Mouse (Mus musculus) cerebellum, postnatal 25 days (tissue): ENCODE data around the gene Ubr1.
A peak's percentile ranks its signal among the peaks of the same experiment; 100 is the strongest.
"Not testable (repeated sequence)": the region's sequence is repeated elsewhere in the genome, so short reads cannot be mapped to it uniquely, and the experiment has no call there.

Experiments
- DNase-seq, 2 experiments: peaks; one replicate each; pipeline ENCODE4 v3.0.0; 2021; ENCODE audit warnings: mixed read lengths in 2 of 2

The Ubr1 gene

GRCm38 (mm10) chr2:120976308-120976707, 5.8 kb upstream of the Ubr1 start:
- peak in 1 of 2 experiments; percentile 41 for DNase-seq

DNA sequence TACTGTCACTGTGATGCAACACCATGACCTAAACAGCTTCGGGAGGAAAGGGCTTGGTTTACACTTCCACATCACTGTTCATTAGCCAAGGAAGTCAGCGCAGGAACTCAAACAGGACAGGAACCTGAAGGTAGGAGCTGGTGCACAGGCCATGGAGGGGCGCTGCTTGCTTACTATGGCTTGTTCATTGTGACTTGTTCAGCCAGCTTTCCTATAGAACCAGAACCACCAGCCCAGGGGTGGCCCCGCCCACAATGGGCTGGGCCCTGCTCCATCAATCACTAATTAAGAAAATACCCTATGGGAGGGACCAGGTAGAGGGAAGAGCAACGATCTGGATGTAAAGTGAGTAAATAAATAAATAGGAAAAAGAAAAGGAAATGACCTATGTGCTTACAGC, 2.4 kb upstream of the Ubr1 start:
- DNase-seq = peak in 1 of 2 experiments; percentile 51

DNA sequence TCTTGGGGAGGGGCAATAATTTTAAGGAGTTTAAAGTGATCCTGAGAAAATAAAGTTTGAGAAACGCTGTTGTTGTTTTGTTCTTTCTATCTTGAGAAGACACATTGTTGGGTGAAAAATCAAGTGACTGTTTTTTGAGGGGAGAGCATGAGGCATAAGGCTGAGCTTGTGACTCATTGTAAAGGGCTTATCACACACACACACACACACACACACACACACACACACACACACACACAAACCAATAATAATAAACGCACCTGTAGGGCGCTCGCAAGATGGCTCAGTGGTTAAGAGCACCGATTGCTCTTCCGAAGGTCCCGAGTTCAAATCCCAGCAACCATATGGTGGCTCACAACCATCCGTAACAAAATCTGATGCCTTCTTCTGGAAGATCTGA, 1.7 kb upstream of the Ubr1 start:
- DNase-seq = not testable (repeated sequence)

DNA sequence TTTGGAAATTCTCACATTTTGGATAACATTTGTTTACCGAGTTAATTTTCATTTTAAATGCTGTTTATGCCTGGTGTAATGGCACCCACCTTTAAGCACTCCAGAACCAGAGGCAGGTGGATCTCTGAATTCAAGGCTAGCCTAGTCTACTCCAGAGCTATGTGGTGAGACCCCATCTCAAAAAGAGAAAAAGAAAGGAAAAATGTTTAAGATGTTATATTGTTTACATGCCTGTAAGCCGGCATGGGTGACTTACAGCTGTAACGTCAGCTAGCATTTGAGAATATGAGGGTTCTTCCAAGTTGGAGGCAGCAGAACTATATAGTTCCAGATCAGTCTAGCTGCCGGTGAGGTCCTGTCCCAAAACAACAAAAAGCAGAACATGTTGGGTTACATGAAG, 1.3 kb upstream of the Ubr1 start:
- no peak for DNase-seq

GRCm38 (mm10) chr2:120970045-120970539, 423 bp downstream of the Ubr1 start:
- peak in 1 of 2 experiments; percentile 48 for DNase-seq

DNA sequence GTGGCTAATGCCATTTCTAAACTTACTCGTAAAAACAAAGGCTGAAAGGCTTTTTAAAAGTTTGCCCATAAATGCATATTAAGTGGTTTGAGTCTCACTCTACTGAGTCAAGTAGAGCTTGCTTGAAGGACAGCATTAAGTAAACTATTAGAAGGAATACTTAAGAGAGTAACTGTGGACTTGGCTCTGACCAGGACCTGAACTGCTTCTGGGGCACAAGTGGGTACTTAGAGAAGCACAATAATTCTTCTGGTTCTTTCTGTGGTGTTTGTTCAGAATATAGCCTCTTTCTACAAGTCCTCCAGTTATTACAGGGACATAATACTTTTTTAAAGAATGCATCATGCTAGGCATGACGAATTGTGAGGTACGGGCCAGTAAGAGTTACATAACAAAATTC, 5.0 kb downstream of the Ubr1 start:
- no peak for DNase-seq

GRCm38 (mm10) chr2:120963110-120963509, 7.4 kb downstream of the Ubr1 start:
- DNase-seq = no peak

DNA sequence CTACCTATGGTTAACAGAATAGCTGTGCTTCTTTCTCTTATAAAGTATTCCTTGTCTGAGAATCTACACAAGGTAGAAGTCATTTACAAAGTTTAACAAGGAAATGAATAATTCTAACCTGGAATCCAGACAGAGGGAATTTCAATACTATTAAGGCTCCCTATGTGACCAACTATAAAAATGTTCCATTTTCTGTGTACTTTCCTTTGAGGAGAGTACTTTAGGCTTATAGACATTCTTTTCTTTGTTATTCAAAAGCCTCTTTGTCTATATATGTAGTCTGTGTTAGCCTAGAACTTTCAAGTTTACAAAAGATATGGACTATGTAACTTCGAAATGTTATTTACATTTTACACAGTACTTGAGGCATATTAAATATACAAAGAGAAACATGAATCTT, 10.3 kb downstream of the Ubr1 start:
- DNase-seq = no peak

DNA sequence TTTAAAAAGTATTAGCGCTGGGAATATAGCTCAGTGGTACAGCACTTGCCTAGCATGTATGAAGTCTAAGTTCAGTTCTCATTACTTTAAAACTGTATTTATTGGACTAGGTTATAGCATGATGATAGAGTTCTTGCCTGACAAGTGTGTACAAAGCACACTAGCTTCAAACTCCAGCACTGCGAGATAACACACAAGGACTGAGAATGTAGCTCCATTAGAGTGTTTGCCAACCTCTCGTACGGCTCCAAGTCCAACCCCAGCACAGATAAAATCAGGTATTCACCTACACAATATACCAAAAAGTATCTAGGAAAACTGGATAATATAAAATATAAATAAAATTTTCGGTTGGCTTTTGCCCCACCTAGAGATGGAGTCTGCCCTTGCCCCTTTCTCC, 10.7 kb downstream of the Ubr1 start:
- DNase-seq = no peak

DNA sequence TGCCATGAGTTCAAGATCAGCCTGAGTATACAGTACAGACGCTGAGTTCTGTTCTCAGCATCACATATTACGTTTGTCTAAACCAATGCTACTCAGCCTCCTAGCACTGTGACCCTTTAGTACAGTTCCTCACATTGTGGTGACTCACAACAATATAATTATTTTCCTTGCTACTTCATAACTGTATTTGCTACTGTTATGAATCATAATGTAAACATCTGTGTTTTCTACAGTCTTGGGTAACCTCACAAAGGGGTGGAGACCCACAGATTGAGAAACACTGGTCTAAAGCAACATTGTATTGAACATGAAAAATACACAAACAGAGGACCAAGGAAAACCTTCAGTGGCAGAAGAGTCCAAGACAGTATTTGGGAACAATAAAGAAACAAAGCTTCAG, 11.2 kb downstream of the Ubr1 start:
- DNase-seq = no peak

DNA sequence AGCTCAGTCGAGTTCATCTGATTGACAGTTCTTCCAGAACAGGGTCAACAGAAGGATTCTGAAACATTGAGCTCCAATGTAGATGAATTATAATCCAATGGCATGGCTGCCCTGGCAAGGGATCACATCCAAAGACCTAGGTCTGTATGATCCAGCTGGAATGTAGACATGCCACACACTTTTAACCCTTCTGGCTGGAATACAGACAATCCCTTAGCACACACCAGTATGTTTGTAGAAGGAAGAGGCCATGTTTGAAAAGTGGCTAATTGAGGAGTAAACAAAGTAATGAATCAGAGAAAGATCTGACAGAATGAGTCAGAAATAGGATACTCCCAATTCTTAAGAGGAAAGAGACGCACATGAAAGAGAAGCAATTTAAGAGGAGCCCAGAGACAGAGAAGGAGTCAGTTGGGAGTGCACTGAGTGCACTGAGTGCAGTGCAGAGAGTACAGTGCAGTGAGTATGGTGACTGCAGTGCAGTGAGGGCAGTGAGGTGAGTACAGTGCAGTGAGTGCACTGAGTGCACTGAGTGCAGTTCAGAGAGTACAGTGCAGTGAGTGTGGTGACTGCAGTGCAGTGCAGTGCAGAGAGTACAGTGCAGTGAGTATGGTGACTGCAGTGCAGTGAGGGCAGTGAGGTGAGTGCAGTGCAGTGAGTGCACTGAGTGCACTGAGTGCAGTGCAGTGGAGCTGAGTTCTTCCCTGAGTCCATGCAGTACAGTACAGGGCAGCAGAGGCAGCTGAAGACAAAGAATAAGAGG, 18.2 kb downstream of the Ubr1 start:
- DNase-seq = no peak

DNA sequence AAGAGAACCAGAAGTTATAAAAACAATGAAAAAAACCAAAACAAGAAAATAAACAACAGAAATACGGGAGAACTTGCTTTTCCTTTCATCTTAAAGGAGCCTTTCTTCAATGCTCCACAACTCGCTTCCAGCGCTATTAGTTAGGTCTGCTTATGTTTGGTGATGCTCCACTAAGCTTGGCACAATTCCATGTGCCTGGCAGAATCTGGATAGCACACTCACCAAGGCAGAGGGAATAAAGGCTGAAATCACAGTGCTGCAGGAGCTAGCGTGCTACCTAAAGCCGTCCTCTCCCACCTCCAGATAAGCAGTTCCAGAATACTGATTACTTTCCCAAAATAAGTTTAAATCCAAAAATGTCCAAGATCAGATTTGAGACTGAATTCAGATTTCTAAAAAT, 19.3 kb downstream of the Ubr1 start:
- DNase-seq = peak; percentile 47 to 76

DNA sequence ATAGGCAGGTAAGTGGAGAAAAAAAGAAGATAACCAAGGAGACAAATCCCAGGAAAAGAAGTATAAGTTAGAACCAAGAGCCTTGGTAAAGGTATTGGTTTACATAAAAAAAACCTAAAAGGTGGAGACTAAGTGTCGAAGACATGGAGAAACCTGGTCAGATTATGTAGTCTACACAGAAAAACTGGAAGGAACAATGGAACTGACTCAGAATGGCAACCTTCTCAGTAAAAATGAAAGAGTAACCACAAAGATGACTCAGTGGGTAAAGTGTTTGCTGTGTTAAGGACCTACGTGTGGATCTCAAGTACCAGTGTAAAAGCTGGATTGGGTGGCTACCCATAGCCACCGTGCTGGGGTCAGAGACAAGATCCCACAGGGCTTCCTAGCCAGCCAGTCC, 37.5 kb downstream of the Ubr1 start:
- DNase-seq = no peak

- no peak for DNase-seq
Measured at GRCm38 (mm10) chr2:120909556-120909955, 61.0 kb downstream of the Ubr1 start.

- DNase-seq = no peak
Measured at GRCm38 (mm10) chr2:120896361-120896760, 74.2 kb downstream of the Ubr1 start.

DNA sequence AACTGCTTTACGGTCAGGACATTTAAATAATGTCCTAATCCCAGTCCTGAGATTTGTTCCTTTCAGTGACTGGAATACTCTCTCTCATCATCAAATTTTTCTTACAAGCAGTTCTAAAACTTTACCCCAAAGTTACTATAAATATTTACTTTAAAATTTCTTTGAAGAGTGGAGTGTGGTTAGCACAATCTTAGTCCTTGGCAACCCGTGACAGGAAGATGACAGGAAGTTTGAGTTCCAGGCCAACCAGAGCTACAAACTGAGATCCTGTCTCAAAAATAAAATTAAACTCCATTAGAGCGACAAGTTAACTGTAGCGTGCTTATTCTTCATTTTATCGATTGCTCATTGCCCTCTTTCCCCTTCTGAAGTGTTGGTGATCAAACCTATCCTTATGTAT, 82.9 kb downstream of the Ubr1 start:
- no peak for DNase-seq

DNA sequence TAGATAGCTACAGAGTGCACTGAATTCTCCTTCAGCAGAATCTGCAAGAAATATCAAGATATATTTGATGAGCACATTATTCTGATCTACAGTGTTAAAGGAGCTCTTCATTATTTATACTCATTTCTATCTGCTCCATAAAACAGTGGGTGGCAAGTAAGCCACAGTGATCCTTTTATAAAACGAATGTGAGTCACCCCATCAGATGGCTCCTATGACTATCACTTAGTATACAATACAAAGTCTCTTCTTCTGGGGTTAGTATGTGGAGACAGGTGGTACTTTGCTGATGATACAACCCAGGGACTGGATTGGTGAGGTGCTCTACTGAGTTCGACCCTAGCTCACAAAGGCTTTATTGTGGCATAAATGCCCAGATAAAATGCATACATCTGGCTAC, 97.3 kb downstream of the Ubr1 start:
- DNase-seq = no peak

- no peak for DNase-seq
Measured at GRCm38 (mm10) chr2:120871447-120872336, 98.8 kb downstream of the Ubr1 start.

DNA sequence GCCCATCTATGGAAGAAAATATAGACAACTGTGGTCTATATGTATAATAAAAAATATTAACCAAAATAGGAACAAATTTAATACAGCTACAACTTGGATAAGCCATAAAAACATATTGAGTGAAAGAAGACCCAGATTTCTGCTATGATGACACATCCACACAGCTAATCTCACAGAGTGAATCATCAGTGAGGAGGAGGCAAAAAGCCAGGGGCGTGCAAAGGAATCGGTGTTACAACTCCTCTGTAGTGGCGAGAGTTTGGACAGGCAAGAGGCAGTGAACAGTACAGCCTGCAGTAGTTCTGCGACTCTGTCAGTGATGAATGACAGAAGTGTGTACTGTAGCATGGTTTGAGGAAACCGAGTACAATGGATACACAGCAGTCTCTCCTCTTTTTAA, 103.2 kb downstream of the Ubr1 start:
- peak in 1 of 2 experiments; percentile 19 for DNase-seq

DNA sequence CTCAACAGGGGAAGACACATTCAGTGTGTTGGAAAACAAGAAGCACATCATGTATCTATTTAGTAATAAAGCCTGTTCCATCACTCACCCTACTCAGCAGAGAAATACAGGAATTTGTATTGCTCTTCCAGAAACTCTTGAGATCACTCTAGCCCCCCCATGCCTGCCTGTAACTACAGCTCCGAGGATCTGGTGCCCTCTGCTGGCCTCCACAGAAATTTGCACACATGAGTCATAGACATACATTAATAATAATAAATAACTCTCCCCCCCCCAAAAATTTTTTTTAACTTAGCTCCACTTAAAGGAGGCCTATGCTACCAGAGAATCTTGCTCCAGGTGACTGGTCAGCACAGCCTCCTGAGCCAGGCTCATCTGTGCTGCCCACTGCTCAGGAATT, 104.0 kb downstream of the Ubr1 start:
- DNase-seq = peak; percentile 30 to 65

- DNase-seq = no peak
Measured at GRCm38 (mm10) chr2:120863389-120863788, 107.1 kb downstream of the Ubr1 start.

- no peak for DNase-seq
Measured at GRCm38 (mm10) chr2:120860699-120861098, 109.8 kb downstream of the Ubr1 start.

- DNase-seq = no peak
Measured at GRCm38 (mm10) chr2:120858131-120858530, 112.4 kb downstream of the Ubr1 start.

- DNase-seq = no peak
Measured at GRCm38 (mm10) chr2:120853151-120853550, 117.4 kb downstream of the Ubr1 start.
